Mouse (Mus musculus): ENCODE measurements around the gene Zfp831. TPM values are rescaled to one million over a fixed set of nuclear protein-coding genes. Genes with fewer than 3 reads are reported as not detected.

Zfp831 gene
- total RNA-seq, 4 experiments from 2014 or later = 0.07 to 0.27 (median 0.14) TPM

DNA sequence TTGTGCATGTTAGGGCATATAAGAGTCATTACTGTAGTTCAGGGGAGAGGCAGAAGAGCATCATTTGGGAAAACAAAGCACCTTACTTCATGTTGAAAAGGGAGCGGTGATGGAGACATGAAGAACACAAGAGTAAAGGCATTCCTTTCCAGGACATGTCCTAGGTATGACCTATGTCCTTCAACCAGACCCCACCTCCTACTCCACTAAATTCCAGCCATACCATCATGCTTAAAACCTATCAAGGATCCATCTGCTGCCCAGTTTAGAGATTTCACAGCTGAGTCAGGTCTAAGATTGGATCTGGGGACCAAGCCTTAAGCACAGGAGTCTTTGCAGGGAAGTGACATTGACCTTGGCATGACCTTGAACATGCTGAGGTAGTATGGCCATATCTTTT, 91.9 kb downstream of the Zfp831 start:
- no peak for DNase-seq

DNA sequence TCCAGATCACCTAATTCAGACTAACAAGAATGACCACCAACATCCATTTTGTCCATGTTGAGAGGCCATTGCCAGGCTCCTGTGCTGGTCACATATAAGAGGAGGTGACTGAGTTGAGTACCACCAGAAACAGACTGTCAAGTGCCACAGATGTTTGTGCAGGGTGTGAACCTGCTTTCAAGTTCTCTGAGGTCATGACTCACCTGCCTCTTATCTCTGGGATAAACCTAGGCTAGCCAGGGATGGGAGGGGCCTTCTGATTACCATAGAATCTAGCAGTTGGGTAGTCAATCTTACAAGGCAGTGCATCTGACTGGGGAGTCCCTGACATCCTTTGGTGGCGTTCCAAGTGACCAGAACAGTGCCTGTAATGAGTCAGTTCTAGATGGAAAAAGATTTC, 103.8 kb downstream of the Zfp831 start:
- no peak for DNase-seq

DNA sequence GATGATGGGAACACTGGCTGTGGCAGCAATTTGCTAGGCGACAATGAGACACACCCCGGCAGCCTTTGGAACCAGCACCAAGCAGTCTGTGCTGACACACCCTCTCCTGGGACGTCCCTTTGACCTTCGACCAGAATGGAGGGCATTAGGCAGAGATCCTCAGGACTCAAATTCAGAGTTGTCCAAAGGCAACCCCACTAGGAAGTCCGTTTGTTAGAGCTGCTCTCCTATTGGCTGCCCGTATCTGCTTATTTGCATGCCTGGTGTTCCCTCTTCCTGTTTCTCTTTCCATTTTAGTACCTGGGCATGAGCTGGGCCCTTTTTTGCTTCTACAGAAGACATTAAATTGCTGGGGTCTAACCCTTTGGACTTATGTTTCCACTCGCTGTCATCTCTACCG, 105.0 kb downstream of the Zfp831 start:
- DNase-seq = no peak

DNA sequence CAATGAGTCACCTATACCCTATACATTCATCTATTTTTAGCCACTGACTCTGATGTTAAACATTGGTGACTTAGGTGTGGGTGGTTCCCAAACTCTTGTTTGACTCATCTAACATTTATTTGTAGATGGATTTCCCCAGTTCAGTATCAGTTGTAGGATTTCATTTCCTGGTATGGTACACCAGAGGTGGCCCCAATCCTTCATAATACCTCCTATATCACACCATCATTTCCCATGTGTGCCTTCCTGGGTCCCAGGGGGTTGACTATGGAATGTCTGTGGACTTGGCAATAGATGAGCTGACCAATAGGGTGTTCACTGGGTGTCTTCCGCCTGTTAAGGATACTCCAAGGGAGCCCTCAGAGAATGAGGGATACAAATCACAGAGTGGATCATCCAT, 109.9 kb downstream of the Zfp831 start:
- DNase-seq = no peak

DNA sequence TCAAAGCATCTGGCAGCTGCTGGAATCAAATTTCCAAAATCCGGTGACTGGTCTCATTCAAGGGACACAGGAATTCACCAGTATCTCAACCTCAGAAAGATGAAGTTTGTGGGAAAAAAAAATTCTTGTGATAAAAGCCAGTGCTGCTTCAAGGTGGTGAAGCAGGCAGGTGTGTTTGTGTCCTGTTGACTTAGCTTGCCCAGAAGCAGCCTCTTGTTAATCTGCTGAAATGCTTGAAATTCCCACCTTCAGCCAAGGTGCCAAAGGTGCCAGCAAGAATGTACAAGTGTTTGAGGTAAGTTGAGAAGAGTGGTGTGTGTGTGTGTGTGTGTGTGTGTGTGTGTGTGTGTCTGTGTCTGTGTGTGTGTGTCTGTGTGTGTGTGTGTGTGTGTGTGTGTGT, 110.9 kb downstream of the Zfp831 start:
- no peak for DNase-seq

DNA sequence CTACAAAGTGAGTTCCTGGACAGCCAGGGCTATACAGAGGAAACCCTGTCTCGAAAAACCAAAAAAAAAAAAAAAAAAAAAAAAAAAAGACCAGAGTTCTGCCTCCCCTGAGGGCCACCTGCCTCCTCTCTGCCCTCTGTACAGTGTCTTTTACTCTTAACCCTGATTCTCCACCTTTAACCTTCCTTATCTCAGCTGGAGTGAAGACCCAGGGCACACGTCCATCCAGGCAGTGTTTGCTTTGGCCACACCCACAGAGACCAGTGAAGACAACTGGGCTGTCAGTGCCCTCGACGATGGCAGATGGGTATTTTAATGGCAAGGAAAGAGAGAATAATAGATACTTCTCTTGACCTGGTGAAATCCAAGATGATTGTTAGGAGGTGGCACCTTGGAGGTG, 115.9 kb downstream of the Zfp831 start:
- no peak for DNase-seq

Other genes with a start within 250 kb of the Zfp831 start
- gene Nelfcd, start 227.7 kb upstream of the Zfp831 start, total RNA-seq (2022) = 10 to 100 TPM; 63.0 to 72.5 (median 65.3) TPM
- gene Ctsz, start 204.5 kb upstream of the Zfp831 start, total RNA-seq (2022) = 100 to 1,000 TPM; 162 to 226 (median 178) TPM
- gene Tubb1, start 192.8 kb upstream of the Zfp831 start, total RNA-seq (2022) = 1 to 10 TPM in 1 of 4 experiments, under 1 TPM in 3; 0.28 to 1.1 (median 0.76) TPM
- gene Atp5e, start 179.4 kb upstream of the Zfp831 start, total RNA-seq (2022) = 100 to 1,000 TPM; 372 to 569 (median 481) TPM
- 100 to 1,000 TPM in 2 of 4 experiments, 10 to 100 TPM in 2; 86.1 to 126 (median 107) TPM for gene Prelid3b, start 170.5 kb upstream of the Zfp831 start, total RNA-seq (2022)
- gene Edn3, start 117.1 kb downstream of the Zfp831 start, total RNA-seq (2022) = 10 to 100 TPM; 22.7 to 40.7 (median 31.2) TPM